Mouse (Mus musculus): ENCODE data around the gene Ftsj1. TPM values are rescaled to one million over a fixed set of nuclear protein-coding genes. Genes with fewer than 3 reads are reported as not detected.

Gene Ftsj1
- 13.1 and 14.1 TPM in 2 replicates for polyA plus RNA-seq (2015; fragmentation: Nextera tagmentation; extraction: Ambion mirVana)

DNA sequence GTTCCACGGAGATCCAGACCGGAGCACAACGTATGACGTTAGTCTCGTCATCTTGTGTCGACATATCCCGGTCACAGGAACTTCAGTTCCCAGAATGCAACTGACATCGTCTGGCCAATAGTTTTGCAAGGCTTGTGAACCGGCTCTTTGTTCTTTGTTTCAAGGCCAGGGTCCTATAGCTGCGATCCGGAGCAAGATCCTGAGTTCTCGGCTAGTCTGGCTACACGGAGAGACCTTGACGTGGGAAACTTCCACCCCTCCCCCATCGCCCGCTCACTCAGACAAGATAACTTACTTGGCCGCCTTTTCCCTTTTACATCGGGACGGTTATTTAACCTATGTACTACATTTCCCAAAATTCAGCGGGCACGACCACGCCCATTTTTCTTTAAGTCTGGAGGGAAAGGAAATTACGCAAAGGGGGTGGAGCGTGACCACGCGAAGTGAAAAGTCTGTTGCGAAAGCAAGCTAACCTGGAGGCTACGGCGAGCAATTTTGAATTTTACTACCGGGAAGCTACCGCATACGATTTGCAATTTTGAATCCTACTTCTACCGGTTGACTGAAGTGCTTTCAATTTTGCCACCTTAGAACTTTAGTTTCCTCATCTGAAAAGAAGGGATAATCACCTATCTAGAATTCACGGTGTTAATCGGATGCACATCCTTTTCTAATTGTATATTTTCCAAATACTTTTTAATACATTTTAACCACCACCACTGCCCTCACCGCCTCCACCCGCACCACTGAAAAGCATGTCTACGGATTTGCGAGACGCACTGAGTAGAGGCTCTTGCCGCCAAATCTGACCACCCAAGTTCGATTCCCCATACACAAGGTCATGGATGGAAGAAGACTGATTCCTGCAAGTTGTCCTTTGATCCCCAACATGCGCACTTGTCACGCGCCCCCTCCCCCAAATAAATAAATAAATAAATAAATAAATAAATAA, at the start of gene Ftsj1:
TSS of gene Ftsj1 (minus strand) at position 73 of the 952 bp plus-strand sequence.
- Histone ChIP-seq H3K4me3 (ENCODE audit: low read depth, low read length) (peak within 1 kb of the TSS; percentile 61), H3K27me3 (replicated peaks; ENCODE audit: control insufficient read depth, insufficient read depth, low read length) (no peaks in the 10 kb centered on the region), H3K27ac (ENCODE audit: low read depth, low read length) (no peak within 1 kb of the TSS), H3K4me1 (replicated peaks; ENCODE audit: control insufficient read depth, insufficient read depth, low read length) (no peaks in the 10 kb centered on the region), H3K9ac (ENCODE audit: low read depth, low read length) (peak within 1 kb of the TSS; percentile 53), H3K9me3 (ENCODE audit: control insufficient read depth) (no peaks in the 10 kb centered on the region), H3K36me3 (ENCODE audit: control insufficient read depth, insufficient read depth) (no peaks in the 10 kb centered on the region), H3K4me2 (replicated peaks; ENCODE audit: low read depth) (peak within 1 kb of the TSS; percentile 60)
- no peak for TF ChIP-seq CTCF (IDR thresholded peaks at IDR 0.05; ENCODE audit: low read depth)
- ATAC-seq = peak; percentile 94
- WGBS = 12% methylated on average over 45 of the region's 45 CpGs

DNA sequence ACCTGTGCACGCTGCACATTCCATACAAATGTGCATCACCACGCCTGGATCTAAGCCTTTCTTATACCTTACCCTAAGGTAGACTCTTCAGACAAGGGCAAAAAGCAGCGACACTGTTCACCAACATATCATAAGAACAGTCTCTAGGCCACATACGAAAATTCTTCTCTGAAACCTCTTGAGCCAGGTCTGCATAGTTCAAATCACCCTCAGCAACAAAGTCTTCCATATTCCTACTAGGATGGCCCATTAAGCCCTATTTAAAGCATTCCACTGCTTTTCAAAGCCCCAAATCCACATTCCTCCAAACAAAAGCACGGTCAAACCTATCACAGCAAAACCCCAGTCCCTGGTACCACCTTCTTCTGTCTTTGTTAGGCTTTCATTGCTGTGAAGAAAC, 36.4 kb upstream of the Ftsj1 start:
- no peak overlapping the region for H3K9ac ChIP-seq (ENCODE audit: low read depth, low read length)
- H3K9me3 ChIP-seq (ENCODE audit: control insufficient read depth) = no peaks in the 10 kb centered on the region
- 83% methylated on average over 5 of the region's 5 CpGs for whole genome bisulfite sequencing
- no peak overlapping the region for H3K4me2 ChIP-seq (replicated peaks; ENCODE audit: low read depth)
- ATAC-seq = no peak
- no peaks in the 10 kb centered on the region for H3K4me1 ChIP-seq (replicated peaks; ENCODE audit: control insufficient read depth, insufficient read depth, low read length)
- H3K36me3 ChIP-seq (ENCODE audit: control insufficient read depth, insufficient read depth) = no peaks in the 10 kb centered on the region
- no peaks in the 10 kb centered on the region for H3K27me3 ChIP-seq (replicated peaks; ENCODE audit: control insufficient read depth, insufficient read depth, low read length)
- no peak overlapping the region for H3K27ac ChIP-seq (ENCODE audit: low read depth, low read length)
- no peak overlapping the region for H3K4me3 ChIP-seq (ENCODE audit: low read depth, low read length)
- no peak for TF ChIP-seq CTCF (IDR thresholded peaks at IDR 0.05; ENCODE audit: low read depth)

DNA sequence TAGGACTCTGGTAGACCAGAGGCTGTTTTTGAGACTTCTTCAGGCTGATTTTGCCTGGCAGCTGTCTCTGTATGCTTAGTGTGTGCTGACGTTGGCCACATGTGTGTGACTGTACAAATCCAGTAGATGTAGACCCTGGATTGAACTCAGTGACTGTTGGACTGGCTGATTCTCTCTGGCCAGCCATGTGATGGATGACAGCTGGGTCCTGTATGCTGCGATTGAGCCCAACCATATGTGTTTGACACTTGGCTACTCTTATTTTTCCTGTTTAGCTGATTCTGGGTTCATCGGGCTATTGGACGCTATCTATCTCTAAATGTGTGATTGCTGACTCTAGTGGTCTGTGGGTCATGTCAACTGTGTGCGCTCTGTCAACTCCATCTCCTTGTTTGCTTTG, 21.9 kb upstream of the Ftsj1 start:
- Histone ChIP-seq H3K27ac (ENCODE audit: low read depth, low read length) (no peak overlapping the region), H3K9ac (ENCODE audit: low read depth, low read length) (no peak overlapping the region), H3K9me3 (ENCODE audit: control insufficient read depth) (no peaks in the 10 kb centered on the region), H3K4me1 (replicated peaks; ENCODE audit: control insufficient read depth, insufficient read depth, low read length) (no peaks in the 10 kb centered on the region), H3K27me3 (replicated peaks; ENCODE audit: control insufficient read depth, insufficient read depth, low read length) (no peaks in the 10 kb centered on the region), H3K4me3 (ENCODE audit: low read depth, low read length) (no peak overlapping the region), H3K4me2 (replicated peaks; ENCODE audit: low read depth) (no peak overlapping the region), H3K36me3 (ENCODE audit: control insufficient read depth, insufficient read depth) (no peaks in the 10 kb centered on the region)
- TF ChIP-seq CTCF (IDR thresholded peaks at IDR 0.05; ENCODE audit: low read depth) = no peak
- ATAC-seq = no peak
- 71% methylated on average over 5 of the region's 5 CpGs for WGBS

DNA sequence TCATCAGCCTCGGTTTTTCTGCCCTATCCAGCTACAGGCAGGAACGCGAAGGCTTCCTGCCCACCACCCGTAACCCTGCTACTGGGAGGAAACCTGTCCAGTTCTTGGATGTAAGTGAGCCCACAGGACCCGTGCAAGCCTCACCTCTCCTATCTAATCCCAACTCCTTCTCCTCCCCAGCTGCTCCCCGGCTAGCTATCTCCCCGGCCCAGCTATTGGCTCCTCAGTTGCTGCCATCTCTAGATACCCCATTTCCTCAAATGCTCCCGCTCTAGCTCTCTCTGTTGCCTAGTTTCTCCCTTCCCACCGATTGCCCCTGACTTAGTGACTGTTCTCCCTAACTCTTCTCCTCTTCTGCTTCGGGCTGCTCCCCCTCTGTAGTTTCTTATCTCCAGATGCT, 19.8 kb upstream of the Ftsj1 start:
- 30% methylated on average over 8 of the region's 10 CpGs for WGBS

DNA sequence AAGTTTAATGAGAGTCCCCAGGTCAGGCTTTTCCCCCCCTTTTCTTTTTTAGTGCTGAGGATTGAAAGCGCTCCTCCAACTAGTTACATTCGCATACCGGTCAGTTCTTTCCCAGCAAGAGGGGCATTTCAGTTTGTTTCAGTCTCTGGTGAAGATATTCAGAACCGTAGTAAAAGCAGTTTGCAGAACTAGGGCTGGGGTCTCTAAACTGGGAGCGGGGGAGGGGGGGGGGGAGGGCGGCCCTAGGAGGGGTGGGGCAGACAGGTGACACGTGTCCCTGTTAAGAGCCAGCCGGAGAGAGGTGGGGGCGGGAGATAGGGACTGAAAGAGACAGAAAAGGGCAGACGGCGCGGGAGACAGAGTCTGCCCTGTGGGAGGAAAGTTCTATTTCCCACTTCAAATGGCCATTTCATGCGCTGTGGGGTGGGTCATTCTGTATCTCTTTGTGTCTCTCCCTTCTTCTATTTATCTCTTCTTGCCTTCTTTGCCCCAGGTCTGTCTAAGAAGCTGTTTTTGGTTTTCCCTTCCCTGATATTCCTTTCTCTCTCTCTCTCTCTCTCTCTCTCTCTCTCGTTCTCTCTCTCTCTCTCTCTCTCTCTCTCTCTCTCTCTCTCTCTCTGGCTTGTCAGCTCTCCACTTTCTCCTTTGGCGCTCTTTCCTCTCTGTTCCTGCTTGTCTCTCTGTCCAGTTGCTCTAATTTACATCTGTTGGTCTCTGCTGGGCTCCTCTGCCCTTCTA, 19.0 kb upstream of the Ftsj1 start, which contains the start of gene Slc38a5:
TSS of gene Slc38a5 (plus strand) at position 51 of the 738 bp plus-strand sequence.
- Histone ChIP-seq H3K4me3 (ENCODE audit: low read depth, low read length) (0 out of 2 replicates have a peak within 1 kb of the TSS, but pooled peaks have one; percentile 2), H3K9ac (ENCODE audit: low read depth, low read length) (no peak within 1 kb of the TSS), H3K36me3 (ENCODE audit: control insufficient read depth, insufficient read depth) (no peaks in the 10 kb centered on the region), H3K27ac (ENCODE audit: low read depth, low read length) (no peak within 1 kb of the TSS), H3K4me1 (replicated peaks; ENCODE audit: control insufficient read depth, insufficient read depth, low read length) (no peaks in the 10 kb centered on the region), H3K27me3 (replicated peaks; ENCODE audit: control insufficient read depth, insufficient read depth, low read length) (no peaks in the 10 kb centered on the region), H3K4me2 (replicated peaks; ENCODE audit: low read depth) (peak within 1 kb of the TSS; percentile 47), H3K9me3 (ENCODE audit: control insufficient read depth) (no peaks in the 10 kb centered on the region)
- WGBS = 22% methylated on average over 14 of the region's 15 CpGs
- ATAC-seq = no peak
- no peak for TF ChIP-seq CTCF (IDR thresholded peaks at IDR 0.05; ENCODE audit: low read depth)

More for the DNA sequence above, 19.8 kb upstream of the Ftsj1 start:
- H3K27ac ChIP-seq (ENCODE audit: low read depth, low read length) = no peak overlapping the region
- no peak for TF ChIP-seq CTCF (IDR thresholded peaks at IDR 0.05; ENCODE audit: low read depth)
- H3K4me1 ChIP-seq (replicated peaks; ENCODE audit: control insufficient read depth, insufficient read depth, low read length) = no peaks in the 10 kb centered on the region
- no peaks in the 10 kb centered on the region for H3K36me3 ChIP-seq (ENCODE audit: control insufficient read depth, insufficient read depth)
- H3K4me3 ChIP-seq (ENCODE audit: low read depth, low read length) = 0 out of 2 replicates have a peak overlapping the region, but pooled peaks have one; percentile 2
- H3K9ac ChIP-seq (ENCODE audit: low read depth, low read length) = no peak overlapping the region
- H3K9me3 ChIP-seq (ENCODE audit: control insufficient read depth) = no peaks in the 10 kb centered on the region
- ATAC-seq = no peak
- no peaks in the 10 kb centered on the region for H3K27me3 ChIP-seq (replicated peaks; ENCODE audit: control insufficient read depth, insufficient read depth, low read length)
- peak overlapping the region; percentile 47; the same call in 1 of the 2 replicates for H3K4me2 ChIP-seq (replicated peaks; ENCODE audit: low read depth)

DNA sequence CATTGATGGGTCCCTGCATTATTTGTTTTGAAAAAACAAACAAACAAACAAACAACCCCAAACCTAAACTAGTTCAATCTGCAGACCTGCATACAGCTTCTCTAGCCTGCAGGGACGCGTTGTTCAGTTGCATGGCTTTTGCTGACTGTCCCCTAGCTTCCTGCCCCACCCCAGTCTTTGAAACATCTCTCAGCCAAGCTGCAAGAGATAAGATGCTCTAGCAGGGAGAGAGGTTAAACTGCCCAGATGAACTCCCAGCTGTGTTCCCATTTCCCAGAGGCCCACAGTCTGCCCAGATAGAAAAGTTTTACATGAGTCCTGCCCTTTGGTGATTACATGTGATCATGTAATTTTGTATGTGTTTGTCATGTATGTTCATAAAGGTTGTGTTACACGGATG, 12.0 kb upstream of the Ftsj1 start:
- WGBS = 70% methylated on average over 3 of the region's 3 CpGs
- Histone ChIP-seq H3K9me3 (ENCODE audit: control insufficient read depth) (no peaks in the 10 kb centered on the region), H3K4me2 (replicated peaks; ENCODE audit: low read depth) (no peak overlapping the region), H3K27me3 (replicated peaks; ENCODE audit: control insufficient read depth, insufficient read depth, low read length) (no peaks in the 10 kb centered on the region), H3K4me3 (ENCODE audit: low read depth, low read length) (no peak overlapping the region), H3K9ac (ENCODE audit: low read depth, low read length) (no peak overlapping the region), H3K36me3 (ENCODE audit: control insufficient read depth, insufficient read depth) (no peaks in the 10 kb centered on the region), H3K27ac (ENCODE audit: low read depth, low read length) (no peak overlapping the region), H3K4me1 (replicated peaks; ENCODE audit: control insufficient read depth, insufficient read depth, low read length) (no peaks in the 10 kb centered on the region)
- no peak for TF ChIP-seq CTCF (IDR thresholded peaks at IDR 0.05; ENCODE audit: low read depth)
- no peak for ATAC-seq
